Mouse (Mus musculus): ENCODE measurements around the gene Spag6. TPM values are rescaled to one million over a fixed set of nuclear protein-coding genes. Genes with fewer than 3 reads are reported as not detected.

The Spag6 gene
- 0.14 and 0.17 TPM in 2 replicates for polyA plus RNA-seq (2015; fragmentation: Nextera tagmentation; extraction: Ambion mirVana)

GRCm38 (mm10) chr2:18693871-18694610 is at the start of gene Spag6:
Gene Spag6 (plus strand): TSS chr2:18694032.
- H3K4me1 ChIP-seq, result peaks cover 34% of the 10 kb centered on the region
- peak; percentile 72 for ATAC-seq (replicated peaks)
- H3K9ac ChIP-seq, result peak within 1 kb of the TSS; percentile 33
- no peaks in the 10 kb centered on the region for H3K9me3 ChIP-seq
- peak within 1 kb of the TSS; percentile 67 for H3K4me2 ChIP-seq
- WGBS, result under 1% methylated on average over 57 of the region's 61 CpGs
- no peaks in the 10 kb centered on the region for H3K36me3 ChIP-seq (replicated peaks)
- H3K27ac ChIP-seq, result 0 out of 2 replicates have a peak within 1 kb of the TSS, but pooled peaks have one; percentile 31
- H3K27me3 ChIP-seq (replicated peaks), result peaks cover 43% of the 10 kb centered on the region
- H3K4me3 ChIP-seq, result peak within 1 kb of the TSS; percentile 43

GRCm38 (mm10) chr2:18648563-18648962 is 45.3 kb upstream of the Spag6 start:
- ATAC-seq (replicated peaks), result no peak
- 84% methylated on average over 4 of the region's 4 CpGs for WGBS
- Histone ChIP-seq H3K9me3 (no peaks in the 10 kb centered on the region), H3K4me3 (no peak overlapping the region), H3K27me3 (replicated peaks) (no peaks in the 10 kb centered on the region), H3K27ac (no peak overlapping the region), H3K4me1 (no peaks in the 10 kb centered on the region), H3K4me2 (no peak overlapping the region), H3K9ac (no peak overlapping the region), H3K36me3 (replicated peaks) (no peaks in the 10 kb centered on the region)

GRCm38 (mm10) chr2:18654821-18655220 is 39.0 kb upstream of the Spag6 start:
- no peak for ATAC-seq (replicated peaks)
- H3K4me3 ChIP-seq, result no peak overlapping the region
- WGBS, result 72% methylated on average over 5 of the region's 5 CpGs
- no peaks in the 10 kb centered on the region for H3K9me3 ChIP-seq
- no peaks in the 10 kb centered on the region for H3K27me3 ChIP-seq (replicated peaks)
- no peak overlapping the region for H3K27ac ChIP-seq
- no peaks in the 10 kb centered on the region for H3K4me1 ChIP-seq
- no peaks in the 10 kb centered on the region for H3K36me3 ChIP-seq (replicated peaks)
- H3K9ac ChIP-seq, result no peak overlapping the region
- H3K4me2 ChIP-seq, result no peak overlapping the region

GRCm38 (mm10) chr2:18664003-18664402 is 29.8 kb upstream of the Spag6 start:
- Histone ChIP-seq H3K36me3 (replicated peaks) (no peaks in the 10 kb centered on the region), H3K4me3 (no peak overlapping the region), H3K9me3 (no peaks in the 10 kb centered on the region), H3K4me1 (no peaks in the 10 kb centered on the region), H3K27me3 (replicated peaks) (peaks cover 5% of the 10 kb centered on the region), H3K9ac (no peak overlapping the region), H3K27ac (no peak overlapping the region), H3K4me2 (no peak overlapping the region)
- WGBS, result 92% methylated on average over 3 of the region's 3 CpGs
- no peak for ATAC-seq (replicated peaks)

- peaks cover 21% of the 10 kb centered on the region for H3K4me1 ChIP-seq
- no peak overlapping the region for H3K4me3 ChIP-seq
- no peaks in the 10 kb centered on the region for H3K9me3 ChIP-seq
- 7% methylated on average over 6 of the region's 6 CpGs for WGBS
- no peaks in the 10 kb centered on the region for H3K36me3 ChIP-seq (replicated peaks)
- ATAC-seq (replicated peaks), result no peak
- H3K4me2 ChIP-seq, result no peak overlapping the region
- no peak overlapping the region for H3K9ac ChIP-seq
- H3K27me3 ChIP-seq (replicated peaks), result peaks cover 15% of the 10 kb centered on the region
- no peak overlapping the region for H3K27ac ChIP-seq
These were observed 22.8 kb upstream of the Spag6 start for GRCm38 (mm10) chr2:18671041-18671440.

GRCm38 (mm10) chr2:18672133-18672765 is 21.6 kb upstream of the Spag6 start, which contains the start of gene Commd3:
Gene Commd3 (plus strand): TSS chr2:18672384.
- 1% methylated on average over 90 of the region's 91 CpGs for WGBS

GRCm38 (mm10) chr2:18672766-18673164 is 21.1 kb upstream of the Spag6 start:
- no peak; the same call in 1 of the 2 replicates for ATAC-seq (replicated peaks)
- peak overlapping the region; percentile 75 for H3K4me2 ChIP-seq
- peaks cover 15% of the 10 kb centered on the region; the same call in 1 of the 2 replicates for H3K27me3 ChIP-seq (replicated peaks)
- WGBS, result 2% methylated on average over 11 of the region's 11 CpGs
- H3K9me3 ChIP-seq, result no peaks in the 10 kb centered on the region
- H3K27ac ChIP-seq, result peak overlapping the region; percentile 92
- H3K9ac ChIP-seq, result peak overlapping the region; percentile 80
- peak overlapping the region; percentile 55 for H3K4me3 ChIP-seq
- H3K36me3 ChIP-seq (replicated peaks), result no peaks in the 10 kb centered on the region
- peaks cover 22% of the 10 kb centered on the region for H3K4me1 ChIP-seq

More at GRCm38 (mm10) chr2:18672133-18672765, 21.6 kb upstream of the Spag6 start, which contains the start of gene Commd3:
- ATAC-seq (replicated peaks), result peak; percentile 94
- peak within 1 kb of the TSS; percentile 55 for H3K4me3 ChIP-seq
- H3K9ac ChIP-seq, result peak within 1 kb of the TSS; percentile 80
- peak within 1 kb of the TSS; percentile 92 for H3K27ac ChIP-seq
- H3K4me1 ChIP-seq, result peaks cover 22% of the 10 kb centered on the region
- H3K9me3 ChIP-seq, result no peaks in the 10 kb centered on the region
- peaks cover 15% of the 10 kb centered on the region for H3K27me3 ChIP-seq (replicated peaks)
- H3K4me2 ChIP-seq, result peak within 1 kb of the TSS; percentile 75
- no peaks in the 10 kb centered on the region for H3K36me3 ChIP-seq (replicated peaks)

- no peak overlapping the region for H3K27ac ChIP-seq
- H3K9ac ChIP-seq, result no peak overlapping the region
- H3K4me3 ChIP-seq, result no peak overlapping the region
- 58% methylated on average over 4 of the region's 4 CpGs for WGBS
- H3K9me3 ChIP-seq, result no peaks in the 10 kb centered on the region
- H3K4me1 ChIP-seq, result peaks cover 30% of the 10 kb centered on the region
- H3K27me3 ChIP-seq (replicated peaks), result peaks cover 10% of the 10 kb centered on the region; the same call in 1 of the 2 replicates
- no peak overlapping the region for H3K4me2 ChIP-seq
- no peaks in the 10 kb centered on the region for H3K36me3 ChIP-seq (replicated peaks)
- no peak for ATAC-seq (replicated peaks)
These were observed 20.1 kb upstream of the Spag6 start for GRCm38 (mm10) chr2:18673766-18674165.

GRCm38 (mm10) chr2:18674193-18674902 is 19.5 kb upstream of the Spag6 start:
- Histone ChIP-seq H3K9ac (no peak overlapping the region), H3K4me2 (no peak overlapping the region), H3K4me1 (peaks cover 34% of the 10 kb centered on the region), H3K9me3 (no peaks in the 10 kb centered on the region), H3K36me3 (replicated peaks) (no peaks in the 10 kb centered on the region), H3K4me3 (no peak overlapping the region), H3K27ac (no peak overlapping the region), H3K27me3 (replicated peaks) (peaks cover 14% of the 10 kb centered on the region; the same call in 1 of the 2 replicates)
- 66% methylated on average over 4 of the region's 4 CpGs for WGBS
- ATAC-seq (replicated peaks), result no peak

GRCm38 (mm10) chr2:18675681-18676456 is 18.0 kb upstream of the Spag6 start:
- 8% methylated on average over 37 of the region's 42 CpGs for WGBS

GRCm38 (mm10) chr2:18676457-18676935 is 17.3 kb upstream of the Spag6 start:
- Histone ChIP-seq H3K4me2 (peak overlapping the region; percentile 76), H3K9ac (peak overlapping the region; percentile 97), H3K36me3 (replicated peaks) (no peaks in the 10 kb centered on the region), H3K27ac (peak overlapping the region; percentile 98), H3K9me3 (no peaks in the 10 kb centered on the region), H3K4me3 (peak overlapping the region; percentile 68), H3K27me3 (replicated peaks) (peaks cover 35% of the 10 kb centered on the region), H3K4me1 (peaks cover 45% of the 10 kb centered on the region)
- peak; percentile 81 for ATAC-seq (replicated peaks)
- 0% methylated on average over 20 of the region's 64 CpGs for WGBS

More at GRCm38 (mm10) chr2:18675681-18676456, 18.0 kb upstream of the Spag6 start:
- H3K36me3 ChIP-seq (replicated peaks), result no peaks in the 10 kb centered on the region
- peaks cover 40% of the 10 kb centered on the region for H3K4me1 ChIP-seq
- H3K4me3 ChIP-seq, result peak overlapping the region; percentile 68
- peak overlapping the region; percentile 98 for H3K27ac ChIP-seq
- no peak for ATAC-seq (replicated peaks)
- H3K9ac ChIP-seq, result peak overlapping the region; percentile 97
- H3K9me3 ChIP-seq, result no peaks in the 10 kb centered on the region
- peaks cover 29% of the 10 kb centered on the region for H3K27me3 ChIP-seq (replicated peaks)
- peak overlapping the region; percentile 76 for H3K4me2 ChIP-seq
